In the genomic region with DNA sequence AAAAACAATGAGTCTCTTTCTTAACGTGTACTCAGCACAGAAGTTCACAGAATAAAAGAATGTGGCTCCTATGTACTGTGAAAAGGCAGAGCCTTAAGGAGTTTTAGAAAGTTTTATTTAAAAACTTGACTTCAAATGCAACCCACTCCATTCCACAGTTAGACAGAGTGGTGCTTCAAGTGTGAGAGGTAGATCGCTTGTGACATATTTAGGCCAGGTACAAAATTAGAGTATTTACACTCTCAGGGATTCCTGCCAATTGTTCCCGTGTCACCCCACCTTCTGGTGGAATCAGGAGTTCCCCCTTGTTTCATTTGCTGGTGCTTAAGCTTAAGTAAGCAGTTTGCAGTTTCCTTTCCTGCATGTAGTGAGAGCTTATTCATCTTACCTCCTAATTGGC, we compare ENCODE assay signal across 17 mouse cellular contexts.
A peak's percentile ranks its signal among the peaks of the same experiment; 100 is the strongest.
DNase-seq lines count a peak whose midpoint lies in the region; TF ChIP-seq lines count a peak whose summit lies in the region.
"Had no signal": no experiment of that assay in that cellular context is flagged by ENCODE, and none has a peak within 500 bp of the region (broad histone marks: within the 10 kb centered on the region; RNA-seq: fewer than 3 reads in every experiment).

No protein-coding gene starts in this region.

- no peak for DNase-seq in left cerebral cortex, adult 2 months (ENCODE audit: extremely low spot score in 1 of 2, low spot score in 2 of 2)
- DNase-seq in left cerebral cortex, postnatal 4 days = no peak
- peak; percentile 21 to 26 for DNase-seq in cerebellum, adult 18-20 months
- DNase-seq in left cerebral cortex, adult 9 months (ENCODE audit: low spot score in 2 of 2) = peak; percentile 36 to 70
- peak; percentile 63 for DNase-seq in lung, postnatal 25 days (ENCODE audit: low spot score)
- no peak for DNase-seq in adrenal gland, adult 18-20 months (ENCODE audit: low spot score in 2 of 2)
- no peak for DNase-seq in heart, postnatal 14 days
- DNase-seq in urinary bladder, postnatal 25 days (ENCODE audit: low spot score) = no peak
- DNase-seq: adrenal gland, adult 8-10 months; B cell, adult 2 months; kidney, adult 11 months; kidney, postnatal 4 days; right cerebral cortex, postnatal 25 days had no signal

- intact Hi-C loops in left cerebral cortex, adult 2 months (cut with DNase I) = loop anchor here (2.0 kb wide), 1 partner anchor 43 kb away; no protein-coding TSS in a partner anchor
- intact Hi-C loops in left cerebral cortex, postnatal 4 days (cut with DNase I) = no loop called here
- intact Hi-C loops in heart, postnatal 14 days (cut with DNase I) = no loop called here

- H3K27ac ChIP-seq in left cerebral cortex, adult 2 months = peak overlapping the region; percentile 18; the same call in 1 of the 2 replicates
- H3K27ac ChIP-seq: forebrain, embryonic 10.5 days; heart, embryonic 15.5 days; hindbrain, embryonic 13.5 days; stomach, embryonic 15.5 days had no signal

- no peak; the same call in 1 of the 2 replicates for TF ChIP-seq CTCF in left cerebral cortex, adult 2 months (IDR thresholded peaks at IDR 0.05)

- no peak overlapping the region for H3K4me3 ChIP-seq in left cerebral cortex, adult 2 months
- H3K4me3 ChIP-seq: forebrain, embryonic 10.5 days; heart, embryonic 15.5 days; hindbrain, embryonic 13.5 days; stomach, embryonic 15.5 days had no signal

Comparison
In these comparisons a context has a peak if more than half of its experiments do, and no peak if none do; other contexts are left out.
1. DNase-seq: peak in cerebellum, adult 18-20 months (2 of 2), left cerebral cortex, adult 9 months (2 of 2) and lung, postnatal 25 days (single experiment); none in left cerebral cortex, adult 2 months (0 of 2), left cerebral cortex, postnatal 4 days (single experiment), adrenal gland, adult 18-20 months (0 of 2), heart, postnatal 14 days (0 of 2) and urinary bladder, postnatal 25 days (single experiment).